8 mouse cellular contexts compared by ENCODE assay signal in the genomic region with DNA sequence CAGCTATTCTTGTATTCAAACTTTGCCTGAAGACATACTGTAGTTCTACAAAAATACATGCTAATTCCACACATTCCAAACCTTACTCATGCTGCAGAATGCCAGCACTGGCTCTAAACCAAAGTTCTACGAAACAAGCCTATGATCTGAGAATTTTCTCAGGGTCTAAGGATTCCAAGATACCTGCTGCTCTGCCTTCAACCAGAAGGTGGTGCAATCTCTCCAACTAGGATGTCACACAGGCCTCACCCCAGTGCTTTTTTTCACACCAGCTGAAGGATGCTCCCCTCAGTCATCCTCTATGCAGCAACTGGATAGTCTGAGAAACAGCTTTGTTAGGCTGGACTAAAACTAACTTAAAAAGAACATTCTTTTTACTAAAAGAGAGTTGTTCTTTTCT.
DNase-seq lines count a peak whose midpoint lies in the region; ATAC-seq lines count a peak whose summit lies in the region.

No protein-coding gene starts in this region.

- 43% methylated on average over 1 of the region's 1 CpGs for WGBS in embryonic facial prominence, embryonic 11.5 days
- 31% methylated on average over 1 of the region's 1 CpGs for WGBS in heart, embryonic 12.5 days
- 34% methylated on average over 1 of the region's 1 CpGs for WGBS in kidney, embryonic 16.5 days
- WGBS in liver, embryonic 13.5 days (ENCODE audit: insufficient replicate concordance) = 56% methylated on average over 1 of the region's 1 CpGs

- no peaks in the 10 kb centered on the region; the same call in 1 of the 2 replicates for H3K36me3 ChIP-seq in embryonic facial prominence, embryonic 11.5 days (replicated peaks; ENCODE audit: control insufficient read depth, insufficient read depth, low read depth, low read length)
- H3K36me3 ChIP-seq in heart, embryonic 12.5 days = peaks cover 28% of the 10 kb centered on the region
- no peaks in the 10 kb centered on the region for H3K36me3 ChIP-seq in kidney, embryonic 16.5 days (ENCODE audit: insufficient read depth, low read length)
- peaks cover 6% of the 10 kb centered on the region; the same call in 1 of the 2 replicates for H3K36me3 ChIP-seq in liver, embryonic 13.5 days

- no peaks in the 10 kb centered on the region for H3K9me3 ChIP-seq in embryonic facial prominence, embryonic 11.5 days (replicated peaks; ENCODE audit: control insufficient read depth, low read length)
- no peaks in the 10 kb centered on the region for H3K9me3 ChIP-seq in heart, embryonic 12.5 days (replicated peaks)
- H3K9me3 ChIP-seq in kidney, embryonic 16.5 days (ENCODE audit: low read length) = no peaks in the 10 kb centered on the region
- no peaks in the 10 kb centered on the region for H3K9me3 ChIP-seq in liver, embryonic 13.5 days (replicated peaks)

- no peak overlapping the region for H3K4me3 ChIP-seq in embryonic facial prominence, embryonic 11.5 days (ENCODE audit: low read depth, low read length)
- H3K4me3 ChIP-seq in heart, embryonic 12.5 days = no peak overlapping the region
- H3K4me3 ChIP-seq in kidney, embryonic 16.5 days (ENCODE audit: low read length) = no peak overlapping the region
- H3K4me3 ChIP-seq in liver, embryonic 13.5 days (replicated peaks) = no peak overlapping the region

- no peak overlapping the region for H3K27ac ChIP-seq in embryonic facial prominence, embryonic 11.5 days (replicated peaks; ENCODE audit: low read depth, low read length)
- H3K27ac ChIP-seq in heart, embryonic 12.5 days (ENCODE audit: poor library complexity, severe bottlenecking) = no peak overlapping the region
- no peak overlapping the region for H3K27ac ChIP-seq in kidney, embryonic 16.5 days (ENCODE audit: low read length)
- no peak overlapping the region for H3K27ac ChIP-seq in liver, embryonic 13.5 days

- peak; percentile 83 for DNase-seq in CD4-positive, CD25-positive, alpha-beta regulatory T cell, adult 2 months (ENCODE audit: low read depth, low spot score)
- peak; percentile 38 for DNase-seq in adrenal gland, adult 8-10 months
- peak; percentile 75 for DNase-seq in embryonic facial prominence, embryonic 11.5 days (ENCODE audit: low spot score)
- no peak for DNase-seq in liver, embryonic 13.5 days
- peak; percentile 43 for DNase-seq in ovary, postnatal 36 days (ENCODE audit: low spot score)
- DNase-seq in thymus, postnatal 14 days = peak; percentile 74

- H3K4me1 ChIP-seq in embryonic facial prominence, embryonic 11.5 days (ENCODE audit: control insufficient read depth, insufficient read depth, low read length) = no peaks in the 10 kb centered on the region
- no peaks in the 10 kb centered on the region for H3K4me1 ChIP-seq in heart, embryonic 12.5 days (replicated peaks)
- H3K4me1 ChIP-seq in kidney, embryonic 16.5 days (ENCODE audit: insufficient read depth, low read length) = no peaks in the 10 kb centered on the region
- H3K4me1 ChIP-seq in liver, embryonic 13.5 days (replicated peaks) = no peaks in the 10 kb centered on the region

- H3K4me2 ChIP-seq in embryonic facial prominence, embryonic 11.5 days (ENCODE audit: low read depth, low read length) = no peak overlapping the region
- no peak overlapping the region for H3K4me2 ChIP-seq in heart, embryonic 12.5 days
- no peak overlapping the region for H3K4me2 ChIP-seq in kidney, embryonic 16.5 days (replicated peaks; ENCODE audit: low read depth, low read length)
- no peak overlapping the region for H3K4me2 ChIP-seq in liver, embryonic 13.5 days

- ATAC-seq in embryonic facial prominence, embryonic 11.5 days (replicated peaks; ENCODE audit: insufficient number of reproducible peaks, low FRiP score, low TSS enrichment, low read depth) = peak; percentile 85
- 0 out of 2 replicates have a peak, but pooled peaks have one; percentile 52 for ATAC-seq in heart, embryonic 12.5 days (ENCODE audit: insufficient number of reproducible peaks, low FRiP score)
- 0 out of 2 replicates have a peak, but pooled peaks have one; percentile 63 for ATAC-seq in kidney, embryonic 16.5 days (ENCODE audit: low FRiP score, low TSS enrichment)
- ATAC-seq in liver, embryonic 13.5 days (ENCODE audit: low read depth) = peak; percentile 48

- no peaks in the 10 kb centered on the region for H3K27me3 ChIP-seq in embryonic facial prominence, embryonic 11.5 days (ENCODE audit: control insufficient read depth, insufficient read depth, low read length)
- no peaks in the 10 kb centered on the region for H3K27me3 ChIP-seq in heart, embryonic 12.5 days (replicated peaks)
- no peaks in the 10 kb centered on the region for H3K27me3 ChIP-seq in kidney, embryonic 16.5 days (ENCODE audit: insufficient read depth, low read length)
- H3K27me3 ChIP-seq in liver, embryonic 13.5 days = no peaks in the 10 kb centered on the region

- H3K9ac ChIP-seq in embryonic facial prominence, embryonic 11.5 days (replicated peaks; ENCODE audit: low read length) = no peak overlapping the region
- H3K9ac ChIP-seq in heart, embryonic 12.5 days = no peak overlapping the region
- no peak overlapping the region for H3K9ac ChIP-seq in kidney, embryonic 16.5 days (replicated peaks; ENCODE audit: low read length)
- H3K9ac ChIP-seq in liver, embryonic 13.5 days = no peak overlapping the region
